Mouse (Mus musculus) midbrain, embryonic 15.5 days (tissue): ENCODE data around the gene Exoc2. TPM values are rescaled to one million over a fixed set of nuclear protein-coding genes. Genes with fewer than 3 reads are reported as not detected.

ENCODE experiments used
- ATAC-seq: fragments of 200-750 bp; cut with Nextera tagmentation; replicated peaks from 2 replicates; pipeline ENCODE4 v1.8.0; 2017; ENCODE audit warnings: moderate TSS enrichment
- H3K27ac ChIP-seq: fragments of 300-500 bp; sonication (generic); 2 replicates; pipeline ENCODE4 v1.5.1; 2015; ENCODE audit warnings: mild to moderate bottlenecking, inconsistent platforms
- H3K27me3 ChIP-seq: fragments of 300-500 bp; sonication (generic); replicated peaks from 2 replicates; pipeline ENCODE4 v1.6.1; 2015; ENCODE audit warnings: inconsistent platforms
- H3K36me3 ChIP-seq: fragments of 300-500 bp; sonication (generic); replicated peaks from 2 replicates; pipeline ENCODE4 v1.6.1; 2015; ENCODE audit warnings: inconsistent platforms
- H3K4me1 ChIP-seq: fragments of 300-500 bp; sonication (generic); 2 replicates; pipeline ENCODE4 v1.6.1; 2015; ENCODE audit warnings: inconsistent platforms
- H3K4me2 ChIP-seq: fragments of 300-500 bp; sonication (generic); 2 replicates; pipeline ENCODE4 v1.6.1; 2015; ENCODE audit warnings: inconsistent platforms, mild to moderate bottlenecking, moderate library complexity
- H3K4me3 ChIP-seq: fragments of 300-500 bp; sonication (generic); 2 replicates; pipeline ENCODE4 v1.5.1; 2015; ENCODE audit warnings: mild to moderate bottlenecking, inconsistent platforms
- H3K9ac ChIP-seq: fragments of 300-500 bp; sonication (generic); 2 replicates; pipeline ENCODE4 v1.6.1; 2015; ENCODE audit warnings: mild to moderate bottlenecking, inconsistent platforms
- H3K9me3 ChIP-seq: fragments of 300-500 bp; sonication (generic); 2 replicates; pipeline ENCODE4 v1.6.1; 2016; ENCODE audit warnings: inconsistent platforms
- WGBS: fragments of 180-500 bp; shearing (Covaris S2); methylation state at CpG from one replicate; pipeline ENCODE4 v1.1.7; 2015; ENCODE audit warnings: mixed read lengths; 5-methylcytosine and 5-hydroxymethylcytosine counted together
- polyA plus RNA-seq: library from polyadenylated mRNA; unstranded; fragments of >200 nt; fragmentation: Nextera tagmentation; extraction: Ambion mirVana; gene quantifications from 2 replicates; pipeline ENCODE4 v1.2.1, GENCODE M21; 2015

The Exoc2 gene
- polyA plus RNA-seq, 1 experiment from 2014 or later, result 59.3 TPM

DNA sequence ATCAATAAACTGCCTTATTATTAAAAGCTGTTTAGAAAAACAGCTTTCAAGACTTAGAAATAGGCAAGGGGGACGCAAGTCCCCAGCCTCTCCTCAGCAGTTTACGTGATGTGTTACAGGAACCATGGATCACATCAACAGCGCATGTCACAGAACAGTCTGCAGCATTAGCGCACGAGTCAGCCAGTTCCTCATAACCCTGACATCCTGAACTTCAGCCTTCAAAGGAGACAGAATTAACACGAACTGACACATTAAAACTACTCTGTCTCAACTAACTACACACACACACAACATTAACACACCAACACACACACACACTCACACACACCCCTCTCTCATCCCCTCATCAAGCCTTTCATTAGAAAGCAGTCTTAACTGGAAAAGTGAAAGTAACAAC lies 139.5 kb downstream of the Exoc2 start:
- Histone ChIP-seq H3K4me2 (no peak overlapping the region), H3K27ac (no peak overlapping the region), H3K36me3 (no peaks in the 10 kb centered on the region; the same call in 1 of the 2 replicates), H3K4me3 (no peak overlapping the region), H3K9ac (no peak overlapping the region), H3K4me1 (no peaks in the 10 kb centered on the region), H3K9me3 (no peaks in the 10 kb centered on the region), H3K27me3 (no peaks in the 10 kb centered on the region)
- ATAC-seq, result no peak
- 88% methylated on average over 6 of the region's 6 CpGs for WGBS

DNA sequence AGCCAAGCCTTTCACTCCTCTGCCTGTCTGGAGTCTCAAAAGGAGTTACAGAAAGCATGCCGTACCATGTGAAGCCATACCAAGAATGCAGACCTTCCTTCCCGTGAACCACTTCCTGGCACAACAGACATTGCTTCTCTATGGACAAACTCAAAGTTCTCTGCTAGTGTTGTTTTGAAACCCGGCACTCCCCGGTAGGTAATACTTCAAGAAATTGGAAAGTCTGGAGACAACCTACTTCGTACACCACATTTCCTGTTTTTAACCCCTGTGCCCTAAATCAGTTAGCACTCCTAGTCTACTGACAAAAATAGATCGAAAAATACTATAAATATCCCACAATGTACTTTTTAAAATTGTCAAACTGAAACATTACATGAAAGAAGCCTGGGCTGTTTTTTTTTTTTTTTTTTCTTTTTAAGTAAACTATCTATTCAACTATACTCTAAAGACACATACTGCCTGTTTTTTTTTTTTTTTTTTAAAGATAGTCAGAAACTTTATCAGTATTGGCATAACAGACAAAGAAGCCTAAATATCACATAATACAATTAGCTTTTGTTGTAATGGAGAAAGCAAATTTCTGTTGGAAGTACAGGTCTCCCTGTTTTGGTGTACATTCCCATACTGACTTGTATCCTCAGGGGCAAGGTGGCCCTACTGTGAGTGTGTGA lies 140.3 kb downstream of the Exoc2 start:
- WGBS, result 90% methylated on average over 6 of the region's 6 CpGs
- H3K9me3 ChIP-seq, result no peaks in the 10 kb centered on the region
- H3K27me3 ChIP-seq, result no peaks in the 10 kb centered on the region
- no peak overlapping the region for H3K9ac ChIP-seq
- no peak overlapping the region for H3K4me3 ChIP-seq
- no peaks in the 10 kb centered on the region for H3K4me1 ChIP-seq
- no peak overlapping the region for H3K4me2 ChIP-seq
- H3K36me3 ChIP-seq, result no peaks in the 10 kb centered on the region; the same call in 1 of the 2 replicates
- ATAC-seq, result no peak
- no peak overlapping the region for H3K27ac ChIP-seq

DNA sequence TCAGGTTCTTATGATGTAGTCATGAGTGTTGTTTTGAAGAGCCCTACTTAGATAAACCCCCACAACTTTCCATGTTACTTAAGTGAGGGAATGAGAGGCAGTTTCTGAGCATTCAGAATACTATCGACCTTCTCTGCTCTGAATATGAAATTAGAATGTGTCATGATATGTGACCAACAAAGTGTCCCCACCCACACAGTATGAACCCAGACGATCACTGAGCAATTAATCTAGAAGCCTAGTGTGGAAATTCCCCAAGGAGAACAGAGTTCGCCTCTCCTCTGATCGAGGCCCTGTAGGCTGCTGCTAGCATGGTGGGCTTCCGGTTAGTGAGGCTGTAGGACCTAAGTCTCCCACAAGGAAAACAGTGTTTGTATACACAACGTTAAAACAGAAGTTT lies 142.5 kb downstream of the Exoc2 start:
- Histone ChIP-seq H3K4me2 (no peak overlapping the region), H3K4me1 (no peaks in the 10 kb centered on the region), H3K27ac (no peak overlapping the region), H3K36me3 (no peaks in the 10 kb centered on the region), H3K27me3 (no peaks in the 10 kb centered on the region), H3K9me3 (no peaks in the 10 kb centered on the region), H3K9ac (no peak overlapping the region), H3K4me3 (no peak overlapping the region)
- 90% methylated on average over 6 of the region's 6 CpGs for WGBS
- ATAC-seq, result no peak

DNA sequence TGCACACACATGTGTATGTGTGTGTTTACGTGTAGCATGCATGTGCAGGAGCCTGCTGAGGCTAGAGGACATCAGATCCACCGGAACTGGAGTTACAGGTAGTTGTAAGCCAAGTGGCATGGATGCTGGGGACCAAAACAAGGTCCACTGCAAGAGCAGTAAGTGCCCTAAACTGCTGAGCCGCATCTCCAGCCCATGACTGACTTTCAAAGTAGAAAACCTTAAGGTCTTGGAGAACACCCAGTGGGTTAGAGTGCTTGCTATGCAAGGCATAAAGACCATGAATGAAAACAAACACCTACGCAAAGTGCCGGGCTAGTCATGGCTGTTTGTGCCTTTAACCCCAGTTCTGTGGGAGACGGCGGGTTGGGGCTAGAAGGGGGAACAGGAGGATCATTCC lies 147.4 kb downstream of the Exoc2 start:
- no peak overlapping the region for H3K4me3 ChIP-seq
- no peak for ATAC-seq
- 97% methylated on average over 7 of the region's 7 CpGs for WGBS

DNA sequence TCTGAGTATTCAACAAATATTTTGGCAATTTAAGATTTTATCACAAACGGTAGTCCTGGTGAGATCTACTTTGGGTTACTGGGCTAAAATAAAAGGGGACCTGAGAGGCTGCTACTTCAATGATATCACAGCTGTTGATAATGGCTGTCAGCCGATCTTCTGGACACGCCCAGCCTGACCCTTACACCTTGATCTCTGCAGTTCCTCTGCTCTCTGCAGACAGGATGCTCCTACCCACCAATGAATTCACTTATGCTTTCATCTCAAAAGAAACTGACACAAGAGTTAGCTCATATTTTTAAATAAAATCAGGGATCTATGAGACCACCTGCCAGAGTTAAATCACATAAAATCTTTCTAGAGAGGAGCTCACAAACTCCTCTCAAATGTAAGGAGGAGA lies 149.0 kb downstream of the Exoc2 start:
- Histone ChIP-seq H3K4me3 (no peak overlapping the region), H3K9ac (no peak overlapping the region)
- WGBS, result 87% methylated on average over 3 of the region's 3 CpGs

More for the DNA sequence above, 147.4 kb downstream of the Exoc2 start:
- no peaks in the 10 kb centered on the region for H3K4me1 ChIP-seq
- H3K9ac ChIP-seq, result no peak overlapping the region
- no peaks in the 10 kb centered on the region for H3K9me3 ChIP-seq
- no peak overlapping the region for H3K4me2 ChIP-seq
- no peak overlapping the region for H3K27ac ChIP-seq
- H3K27me3 ChIP-seq, result no peaks in the 10 kb centered on the region
- H3K36me3 ChIP-seq, result no peaks in the 10 kb centered on the region; the same call in 1 of the 2 replicates

DNA sequence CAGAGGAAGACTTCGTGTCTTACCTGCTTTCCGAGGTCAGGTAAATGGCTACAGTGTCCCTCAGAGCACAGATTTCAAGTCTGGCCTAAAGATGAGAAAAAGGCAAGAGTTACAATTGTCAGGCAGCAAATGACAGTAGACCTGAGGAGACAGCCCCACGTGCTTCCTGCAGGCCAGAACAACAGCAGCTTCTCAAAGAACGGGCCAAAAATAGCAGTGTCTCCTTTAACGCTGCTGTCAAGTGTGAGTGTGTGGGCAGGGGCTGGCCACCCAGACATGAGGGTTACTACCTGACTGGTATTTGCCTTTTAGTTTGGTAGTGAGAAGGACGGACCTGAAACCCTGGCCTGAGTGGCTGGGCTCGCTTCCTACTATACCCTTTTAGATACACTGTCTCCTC lies 153.3 kb downstream of the Exoc2 start:
- no peak for ATAC-seq
- no peak overlapping the region for H3K4me2 ChIP-seq
- H3K27ac ChIP-seq, result no peak overlapping the region
- 92% methylated on average over 7 of the region's 7 CpGs for WGBS
- H3K9me3 ChIP-seq, result no peaks in the 10 kb centered on the region
- peaks cover 13% of the 10 kb centered on the region for H3K36me3 ChIP-seq
- H3K4me1 ChIP-seq, result no peaks in the 10 kb centered on the region
- H3K27me3 ChIP-seq, result no peaks in the 10 kb centered on the region
- H3K4me3 ChIP-seq, result no peak overlapping the region
- no peak overlapping the region for H3K9ac ChIP-seq

More for the DNA sequence above, 149.0 kb downstream of the Exoc2 start:
- no peak overlapping the region for H3K27ac ChIP-seq
- no peaks in the 10 kb centered on the region for H3K27me3 ChIP-seq
- H3K9me3 ChIP-seq, result no peaks in the 10 kb centered on the region
- no peak overlapping the region for H3K4me2 ChIP-seq
- ATAC-seq, result no peak
- H3K36me3 ChIP-seq, result no peaks in the 10 kb centered on the region; the same call in 1 of the 2 replicates
- no peaks in the 10 kb centered on the region for H3K4me1 ChIP-seq

DNA sequence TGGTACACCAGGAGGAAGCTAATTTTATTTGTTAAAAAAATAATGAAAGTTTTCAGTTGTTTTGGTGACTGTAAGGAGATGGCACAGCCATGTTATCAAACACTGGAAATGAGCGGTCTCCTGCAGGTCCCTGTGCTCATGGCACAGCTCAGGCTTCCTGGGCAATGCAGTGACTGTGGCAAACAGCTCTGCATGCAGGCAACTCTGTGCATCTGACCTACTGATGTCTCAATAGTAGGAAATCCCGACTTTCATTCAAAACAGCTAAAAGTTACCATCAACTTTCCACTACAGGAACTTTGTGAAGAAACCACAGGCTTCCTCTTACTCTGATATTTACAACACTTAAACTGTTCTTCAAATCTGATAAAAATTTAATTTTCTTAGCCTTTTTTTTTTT lies 154.0 kb downstream of the Exoc2 start:
- peaks cover 14% of the 10 kb centered on the region for H3K36me3 ChIP-seq
- no peak overlapping the region for H3K9ac ChIP-seq
- H3K4me2 ChIP-seq, result no peak overlapping the region
- H3K4me3 ChIP-seq, result no peak overlapping the region
- no peak for ATAC-seq
- WGBS, result 91% methylated on average over 2 of the region's 2 CpGs
- no peaks in the 10 kb centered on the region for H3K9me3 ChIP-seq
- no peaks in the 10 kb centered on the region for H3K27me3 ChIP-seq
- no peak overlapping the region for H3K27ac ChIP-seq
- H3K4me1 ChIP-seq, result no peaks in the 10 kb centered on the region

DNA sequence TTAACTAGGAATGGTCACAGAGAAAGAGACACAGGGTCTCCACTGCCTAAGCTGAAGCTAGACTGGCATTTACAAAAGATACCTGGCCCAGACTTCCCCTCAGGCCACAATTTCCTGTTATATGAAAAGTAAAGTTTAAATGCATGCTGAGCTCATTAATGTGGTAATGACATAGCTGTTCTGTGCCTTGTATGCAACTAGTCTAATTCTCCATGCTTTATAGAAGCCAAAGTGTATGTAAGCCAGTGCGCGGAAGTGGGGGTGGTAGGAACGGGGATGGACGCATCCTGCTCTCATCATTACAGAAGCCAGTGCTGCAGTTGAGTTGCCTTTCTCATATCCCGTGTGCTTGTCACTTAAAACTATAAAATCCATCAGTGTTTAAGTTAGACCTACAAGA lies 156.5 kb downstream of the Exoc2 start:
- H3K4me2 ChIP-seq, result no peak overlapping the region
- no peak overlapping the region for H3K9ac ChIP-seq
- ATAC-seq, result no peak
- no peaks in the 10 kb centered on the region for H3K4me1 ChIP-seq
- H3K27ac ChIP-seq, result no peak overlapping the region
- H3K27me3 ChIP-seq, result no peaks in the 10 kb centered on the region
- no peaks in the 10 kb centered on the region for H3K9me3 ChIP-seq
- WGBS, result 92% methylated on average over 5 of the region's 5 CpGs
- no peak overlapping the region for H3K4me3 ChIP-seq
- peaks cover 17% of the 10 kb centered on the region for H3K36me3 ChIP-seq

DNA sequence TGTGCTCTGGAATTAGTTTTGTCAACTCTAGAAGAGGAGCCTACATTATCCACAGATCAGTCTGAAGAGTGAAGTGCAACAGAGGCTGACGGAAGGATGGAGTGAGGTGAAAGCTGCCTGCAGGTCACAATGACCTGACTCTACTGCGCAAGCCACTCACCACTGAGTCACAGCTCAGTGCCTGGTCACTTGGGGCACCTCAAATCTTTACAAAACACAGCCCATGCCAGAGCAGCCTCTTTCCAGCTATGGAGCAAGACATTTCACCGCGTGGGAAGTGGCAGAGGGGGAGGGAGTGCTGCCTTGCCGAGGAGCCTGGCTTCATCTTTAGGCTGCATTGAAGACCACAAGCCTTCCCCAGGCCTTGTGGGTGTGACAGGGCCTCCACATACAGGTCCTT lies 159.6 kb downstream of the Exoc2 start:
- 89% methylated on average over 5 of the region's 5 CpGs for WGBS
- H3K4me1 ChIP-seq, result no peaks in the 10 kb centered on the region
- no peak overlapping the region for H3K27ac ChIP-seq
- H3K9ac ChIP-seq, result no peak overlapping the region
- no peaks in the 10 kb centered on the region for H3K27me3 ChIP-seq
- H3K36me3 ChIP-seq, result peaks cover 17% of the 10 kb centered on the region
- H3K4me2 ChIP-seq, result no peak overlapping the region
- no peak for ATAC-seq
- no peak overlapping the region for H3K4me3 ChIP-seq
- no peaks in the 10 kb centered on the region for H3K9me3 ChIP-seq

DNA sequence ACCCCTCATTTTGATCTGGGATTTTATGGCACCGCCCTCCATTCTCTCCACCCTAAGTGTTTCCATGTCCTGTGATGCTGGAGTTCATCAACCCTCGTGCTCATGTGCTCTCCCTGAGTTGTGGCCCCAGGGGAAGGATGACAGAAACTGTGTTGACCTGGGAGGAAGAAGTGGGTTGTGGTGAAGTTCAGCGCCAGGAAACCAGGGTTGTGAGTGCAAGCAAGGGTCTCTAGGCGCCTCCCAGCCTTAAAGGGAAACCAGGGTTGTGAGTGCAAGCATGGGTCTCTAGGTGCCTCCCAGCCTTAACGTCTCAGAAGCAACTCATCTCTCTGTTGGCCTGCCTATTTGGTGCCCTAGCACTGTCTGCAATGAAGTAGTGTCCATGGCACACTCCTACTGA lies 160.4 kb downstream of the Exoc2 start:
- no peak overlapping the region for H3K9ac ChIP-seq
- H3K4me3 ChIP-seq, result no peak overlapping the region
- no peak overlapping the region for H3K27ac ChIP-seq
- WGBS, result 95% methylated on average over 5 of the region's 5 CpGs
- H3K4me1 ChIP-seq, result no peaks in the 10 kb centered on the region
- H3K9me3 ChIP-seq, result no peaks in the 10 kb centered on the region
- no peaks in the 10 kb centered on the region for H3K27me3 ChIP-seq
- H3K4me2 ChIP-seq, result no peak overlapping the region
- no peak for ATAC-seq
- peaks cover 11% of the 10 kb centered on the region for H3K36me3 ChIP-seq

DNA sequence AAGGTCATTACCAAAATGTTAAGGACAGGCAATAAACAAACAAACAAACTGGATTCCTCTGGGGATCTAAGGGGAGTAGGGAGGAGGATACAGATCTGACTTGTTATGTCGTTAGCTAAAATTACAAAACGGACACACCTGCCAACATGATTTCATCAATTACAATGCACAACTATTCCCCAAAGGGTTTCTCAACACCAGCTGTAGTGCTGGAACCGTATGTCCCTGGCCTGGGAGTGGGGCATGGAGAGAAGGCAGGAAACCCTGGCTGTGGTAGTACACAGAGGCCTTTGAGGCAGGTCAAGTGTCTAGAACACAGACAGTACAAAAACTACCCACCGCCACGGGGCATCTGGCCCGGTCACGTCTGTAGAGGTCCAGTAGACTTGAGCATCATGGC lies 164.7 kb downstream of the Exoc2 start:
- H3K4me2 ChIP-seq, result no peak overlapping the region
- WGBS, result 73% methylated on average over 7 of the region's 7 CpGs
- 0 out of 2 replicates have a peak, but pooled peaks cover under 1% of the 10 kb centered on the region for H3K36me3 ChIP-seq
- no peak for ATAC-seq
- no peaks in the 10 kb centered on the region for H3K27me3 ChIP-seq
- no peak overlapping the region for H3K9ac ChIP-seq
- no peak overlapping the region for H3K4me3 ChIP-seq
- no peaks in the 10 kb centered on the region for H3K9me3 ChIP-seq
- H3K27ac ChIP-seq, result no peak overlapping the region
- H3K4me1 ChIP-seq, result no peaks in the 10 kb centered on the region

DNA sequence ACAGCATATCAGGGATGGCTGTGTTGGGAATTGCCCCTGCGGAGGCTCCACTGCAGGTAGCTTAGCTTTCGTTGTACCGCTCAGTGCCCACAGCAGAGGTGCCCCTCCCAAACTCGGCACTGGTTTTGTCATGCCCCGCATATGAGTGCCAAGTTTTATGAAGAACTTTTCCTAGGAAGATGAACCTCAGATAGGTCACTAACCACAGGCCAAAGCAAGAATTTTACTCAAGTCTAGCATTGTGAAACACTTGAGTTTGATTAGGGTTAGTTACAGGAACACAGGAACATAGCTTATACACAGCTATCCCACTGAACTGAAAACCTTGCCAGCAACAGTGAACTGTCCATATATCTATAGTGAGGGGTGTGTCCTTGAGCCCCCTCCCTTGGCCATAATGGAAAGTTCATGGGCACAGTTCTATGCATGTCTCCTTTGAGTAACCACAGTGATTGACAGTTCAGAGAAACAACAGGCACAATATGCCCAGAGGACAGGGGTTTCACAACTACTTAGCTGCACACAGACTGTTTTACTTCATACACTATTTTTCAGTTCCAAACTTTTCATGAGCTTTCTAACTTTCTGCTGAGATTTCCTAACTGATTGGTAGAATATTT lies 171.4 kb downstream of the Exoc2 start:
- no peaks in the 10 kb centered on the region for H3K36me3 ChIP-seq
- no peak overlapping the region for H3K9ac ChIP-seq
- no peaks in the 10 kb centered on the region for H3K4me1 ChIP-seq
- H3K27ac ChIP-seq, result no peak overlapping the region
- ATAC-seq, result no peak
- no peaks in the 10 kb centered on the region for H3K9me3 ChIP-seq
- WGBS, result 93% methylated on average over 5 of the region's 5 CpGs
- no peaks in the 10 kb centered on the region for H3K27me3 ChIP-seq
- H3K4me3 ChIP-seq, result no peak overlapping the region
- H3K4me2 ChIP-seq, result no peak overlapping the region

DNA sequence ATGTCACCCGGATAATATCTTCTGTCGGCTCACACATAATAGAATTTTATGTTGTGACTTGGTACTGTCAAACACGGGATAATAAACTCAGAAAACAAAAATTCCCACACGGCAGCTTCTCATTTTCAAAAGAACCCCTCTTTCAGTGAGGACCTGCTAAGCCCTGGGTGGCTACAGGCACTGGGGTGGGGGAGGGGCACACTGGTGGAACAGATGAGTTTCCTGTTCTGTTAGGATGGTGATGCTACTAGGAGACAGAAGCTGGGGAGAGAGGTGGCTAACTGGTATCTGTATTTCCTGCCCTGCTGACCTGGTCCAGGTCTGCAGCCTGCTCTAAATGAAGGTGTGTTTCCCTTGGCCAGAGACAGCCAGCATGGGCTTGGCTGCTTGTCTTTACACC lies 172.0 kb downstream of the Exoc2 start:
- no peak overlapping the region for H3K27ac ChIP-seq
- no peak overlapping the region for H3K4me2 ChIP-seq
- H3K36me3 ChIP-seq, result no peaks in the 10 kb centered on the region
- H3K4me3 ChIP-seq, result no peak overlapping the region
- H3K9ac ChIP-seq, result no peak overlapping the region
- WGBS, result 76% methylated on average over 4 of the region's 4 CpGs
- H3K9me3 ChIP-seq, result no peaks in the 10 kb centered on the region
- H3K4me1 ChIP-seq, result no peaks in the 10 kb centered on the region
- ATAC-seq, result no peak
- H3K27me3 ChIP-seq, result no peaks in the 10 kb centered on the region
